Mouse (Mus musculus) liver, embryonic 14.5 days (tissue): ENCODE measurements around the gene Ugt1a6b. TPM values are rescaled to one million over a fixed set of nuclear protein-coding genes. Genes with fewer than 3 reads are reported as not detected.
"Not testable (repeated sequence)": the region's sequence is repeated elsewhere in the genome, so short reads cannot be mapped to it uniquely, and the experiment has no call there.

Experiments used
- ATAC-seq: fragments of 200-750 bp; cut with Nextera tagmentation; 2 replicates; pipeline ENCODE4 v1.8.0; 2017; ENCODE audit warnings: moderate number of reproducible peaks, mild to moderate bottlenecking, moderate library complexity; ENCODE audit not compliant: insufficient read depth
- DNase-seq, 3 experiments: peaks; one replicate each; pipeline ENCODE4 v3.0.0-alpha.2; 2012 to 2013; ENCODE audit warnings: low read depth in 3 of 3, low spot score in 3 of 3
- H3K27ac ChIP-seq: fragments of 300-500 bp; sonication (generic); 2 replicates; pipeline ENCODE4 v1.5.1; 2014; ENCODE audit warnings: moderate library complexity, mild to moderate bottlenecking, control low read depth, inconsistent platforms
- H3K27me3 ChIP-seq: fragments of 300-500 bp; sonication (generic); 2 replicates; pipeline ENCODE4 v1.6.1; 2014; ENCODE audit warnings: mild to moderate bottlenecking, low read length, moderate library complexity; ENCODE audit not compliant: control insufficient read depth, insufficient read depth
- H3K36me3 ChIP-seq: fragments of 300-500 bp; sonication (generic); replicated peaks from 2 replicates; pipeline ENCODE4 v1.6.1; 2014; ENCODE audit warnings: low read depth; ENCODE audit not compliant: control insufficient read depth, insufficient read depth
- H3K4me1 ChIP-seq, 2 experiments: fragments of 200-500 bp in 1 of 2; fragments of 300-500 bp in 1 of 2; sonication (generic) in 1 of 2; replicated peaks; 2 replicates each; pipeline ENCODE4 v1.6.1; 2012 to 2014; ENCODE audit warnings: antibody characterized with exemption in 1 of 2, inconsistent platforms in 1 of 2, low read length in 1 of 2; ENCODE audit not compliant: control insufficient read depth in 2 of 2, insufficient read depth in 2 of 2
- H3K4me2 ChIP-seq: fragments of 300-500 bp; sonication (generic); 2 replicates; pipeline ENCODE4 v1.6.1; 2014; ENCODE audit warnings: low read depth, mild to moderate bottlenecking, control low read depth, moderate library complexity
- H3K4me3 ChIP-seq, 2 experiments: fragments of 200-500 bp in 1 of 2; fragments of 300-500 bp in 1 of 2; sonication (generic) in 1 of 2; 2 replicates each; pipeline ENCODE4 v1.5.1; 2012 to 2014; ENCODE audit warnings: low read depth in 2 of 2, low read length in 2 of 2, mild to moderate bottlenecking in 2 of 2, control low read depth in 1 of 2, inconsistent platforms in 1 of 2, moderate library complexity in 1 of 2; ENCODE audit not compliant: insufficient read depth in 1 of 2
- H3K9ac ChIP-seq: fragments of 300-500 bp; sonication (generic); replicated peaks from 2 replicates; pipeline ENCODE4 v1.6.1; 2014; ENCODE audit warnings: mild to moderate bottlenecking, control low read depth, moderate library complexity
- H3K9me3 ChIP-seq: fragments of 300-500 bp; sonication (generic); 2 replicates; pipeline ENCODE4 v1.6.1; 2016; ENCODE audit warnings: low read length, mixed read lengths; ENCODE audit not compliant: control insufficient read depth
- CTCF ChIP-seq: IDR thresholded peaks from 2 replicates; pipeline ENCODE4 v1.5.1; 2016; ENCODE audit warnings: antibody characterized with exemption, low read depth, control low read depth
- EP300 ChIP-seq: IDR thresholded peaks from 2 replicates; pipeline ENCODE4 v1.6.1; 2016; ENCODE audit warnings: antibody characterized with exemption, low read depth
- WGBS: fragments of 180-500 bp; shearing (Covaris S2); extraction: QIAGEN DNeasy Blood & Tissue Kit; methylation state at CpG from one replicate; pipeline ENCODE4 v1.1.7; 2014; ENCODE audit not compliant: insufficient replicate concordance; 5-methylcytosine and 5-hydroxymethylcytosine counted together
- polyA plus RNA-seq, 2 experiments: library from polyadenylated mRNA; depleted of rRNA in 1 of 2; stranded (reverse) in 1 of 2; unstranded in 1 of 2; fragments of >200 nt; fragmentation: Nextera tagmentation in 1 of 2; extraction: Ambion mirVana in 1 of 2; gene quantifications; 2 replicates each; pipeline versions ENCODE4 v1.2.1 to v1.2.3; 2012 to 2014

The Ugt1a6b gene
- polyA plus RNA-seq, 2 experiments, result 3.1 to 4.8 TPM

DNA sequence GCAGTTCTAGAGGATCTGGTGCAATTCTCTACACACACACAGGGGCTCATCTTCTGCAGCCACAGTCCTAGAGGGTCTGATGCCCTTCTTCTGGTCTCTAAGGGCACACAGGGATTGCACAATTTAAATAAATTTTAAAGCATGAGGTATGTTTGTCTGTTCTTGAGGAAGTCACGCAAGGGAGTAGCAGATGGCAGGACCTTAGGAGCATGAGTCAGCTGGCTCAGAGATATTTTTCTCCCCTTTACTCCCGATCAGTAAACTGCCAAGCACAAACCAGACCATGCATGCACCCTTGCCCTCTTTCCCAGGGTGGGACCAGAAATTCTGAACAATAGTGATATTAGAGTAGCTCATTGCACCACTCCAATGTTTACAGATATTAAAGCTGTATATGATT lies 55.4 kb downstream of the Ugt1a6b start:
- Histone ChIP-seq H3K9ac (no peak overlapping the region), H3K4me3 (no peak overlapping the region), H3K36me3 (no peaks in the 10 kb centered on the region), H3K27me3 (no peaks in the 10 kb centered on the region), H3K4me1 (no peaks in the 10 kb centered on the region), H3K4me2 (no peak overlapping the region), H3K9me3 (no peaks in the 10 kb centered on the region), H3K27ac (no peak overlapping the region)
- WGBS, result 40% methylated on average over 2 of the region's 2 CpGs
- DNase-seq (no peak), ATAC-seq (no peak)
- no peak for TF ChIP-seq CTCF
- no peak for TF ChIP-seq EP300

DNA sequence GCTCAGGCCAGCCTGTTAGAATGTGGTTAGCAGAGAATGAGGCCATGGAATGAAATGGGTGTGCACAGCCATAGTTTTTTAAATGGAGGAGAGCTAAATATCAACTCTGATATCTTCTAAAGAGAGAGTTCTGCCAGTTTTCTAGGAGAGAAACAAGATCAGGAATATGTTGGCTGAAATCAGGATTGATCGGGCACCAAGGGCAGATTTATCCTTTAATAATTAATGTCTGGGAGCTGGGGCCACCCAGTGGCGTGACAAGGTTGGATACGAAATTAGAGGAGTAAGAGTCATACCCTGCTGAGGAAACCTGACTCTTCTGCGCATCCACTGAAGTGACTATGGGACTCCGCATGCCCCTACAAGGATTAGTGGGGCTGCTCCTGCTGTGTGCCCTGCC lies 62.7 kb downstream of the Ugt1a6b start, which contains the start of gene Ugt1a5:
Ugt1a5 (plus strand) TSS at position 302 of the 400 bp plus-strand sequence.
- ATAC-seq, result no peak
- no peak within 1 kb of the TSS for H3K27ac ChIP-seq
- H3K36me3 ChIP-seq, result no peaks in the 10 kb centered on the region
- no peak within 1 kb of the TSS for H3K4me3 ChIP-seq
- no peaks in the 10 kb centered on the region for H3K9me3 ChIP-seq
- no peaks in the 10 kb centered on the region for H3K4me1 ChIP-seq
- no peak within 1 kb of the TSS for H3K4me2 ChIP-seq
- WGBS, result 66% methylated on average over 5 of the region's 5 CpGs
- DNase-seq, result no peak
- no peak within 1 kb of the TSS for H3K9ac ChIP-seq
- TF ChIP-seq EP300, result no peak
- TF ChIP-seq CTCF, result no peak
- H3K27me3 ChIP-seq, result no peaks in the 10 kb centered on the region

DNA sequence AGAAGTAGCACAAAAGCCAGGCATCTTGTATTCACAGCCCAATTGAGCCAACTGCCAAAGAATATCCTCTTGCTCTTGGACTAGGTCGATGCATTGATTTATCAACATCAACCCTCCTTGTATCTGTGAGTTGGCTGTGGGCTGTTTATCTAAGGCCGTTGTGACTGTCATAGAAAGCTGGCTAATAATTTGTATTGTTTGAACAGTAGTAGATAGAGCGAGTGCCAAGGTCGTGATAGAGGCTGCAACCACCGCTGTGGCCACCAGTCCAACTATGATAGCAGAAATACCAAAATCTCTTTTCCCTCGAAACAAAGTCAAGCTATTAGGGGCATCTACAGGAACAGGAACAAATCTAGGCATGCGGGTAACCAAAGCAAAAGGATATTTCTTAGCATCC lies 69.1 kb downstream of the Ugt1a6b start:
- DNase-seq, result not testable (repeated sequence)

DNA sequence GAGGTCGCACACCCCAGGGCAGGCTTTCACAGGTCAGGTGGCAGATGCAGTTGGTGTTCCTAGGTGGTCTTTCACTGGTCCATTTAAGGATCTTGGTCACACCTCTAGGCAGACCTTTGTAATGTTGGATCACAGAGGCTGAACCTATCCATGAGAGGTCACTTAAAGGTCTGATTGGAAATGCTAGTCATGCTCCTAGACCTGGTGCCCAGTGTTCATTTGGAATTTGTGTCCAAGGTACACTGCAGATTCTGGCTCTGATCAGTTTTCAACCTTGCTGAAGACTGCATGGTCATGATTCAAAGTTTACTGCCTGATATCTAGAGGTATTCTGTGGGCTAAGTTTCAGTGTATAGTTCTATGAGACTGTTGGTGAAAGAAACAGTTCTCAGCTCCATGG lies 76.6 kb downstream of the Ugt1a6b start:
- no peak for DNase-seq
- TF ChIP-seq EP300 (no peak), CTCF (no peak)

More for the DNA sequence above, 69.1 kb downstream of the Ugt1a6b start:
- WGBS, result 67% methylated on average over 5 of the region's 7 CpGs
- H3K27ac ChIP-seq, H3K9me3 ChIP-seq, H3K4me3 ChIP-seq, H3K27me3 ChIP-seq, H3K36me3 ChIP-seq, ATAC-seq, H3K4me2 ChIP-seq, H3K4me1 ChIP-seq, H3K9ac ChIP-seq: not testable (repeated sequence)

DNA sequence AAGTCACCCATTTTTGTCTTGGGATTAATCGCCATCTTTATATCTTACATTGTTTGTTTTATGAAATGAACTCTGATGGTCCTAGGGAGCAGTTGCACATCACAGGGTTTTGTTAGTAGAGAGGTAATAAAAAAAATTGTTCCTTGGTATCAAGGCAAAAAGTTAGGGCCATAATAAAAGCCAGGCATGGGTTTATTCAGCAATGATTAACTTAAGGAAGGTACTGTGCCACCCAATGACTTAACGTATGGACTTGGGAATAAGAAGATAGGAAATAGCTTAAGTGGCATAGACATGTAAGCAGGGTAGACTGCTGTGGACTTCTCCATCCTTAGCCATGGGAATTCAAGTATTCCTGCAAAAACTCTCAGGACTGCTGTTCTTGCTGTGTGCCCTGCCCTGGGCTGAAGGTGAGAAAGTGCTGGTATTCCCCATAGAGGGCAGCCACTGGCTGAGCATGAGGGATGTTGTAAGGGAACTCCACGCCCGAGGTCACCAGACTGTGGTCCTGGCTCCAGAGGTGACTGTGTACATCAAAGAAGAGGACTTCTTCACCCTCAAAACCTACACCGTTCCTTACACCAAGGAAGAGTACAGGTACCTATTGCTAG lies 83.4 kb downstream of the Ugt1a6b start:
- H3K36me3 ChIP-seq, result no peaks in the 10 kb centered on the region
- ATAC-seq, result no peak
- no peak for DNase-seq

More for the DNA sequence above, 76.6 kb downstream of the Ugt1a6b start:
- Histone ChIP-seq H3K36me3 (no peaks in the 10 kb centered on the region), H3K27me3 (no peaks in the 10 kb centered on the region), H3K4me3 (no peak overlapping the region), H3K9me3 (peaks cover 4% of the 10 kb centered on the region), H3K9ac (no peak overlapping the region), H3K4me2 (no peak overlapping the region), H3K4me1 (no peaks in the 10 kb centered on the region), H3K27ac (no peak overlapping the region)
- 82% methylated on average over 1 of the region's 1 CpGs for WGBS
- no peak for ATAC-seq

More for the DNA sequence above, 83.4 kb downstream of the Ugt1a6b start:
- Histone ChIP-seq H3K4me3 (no peak overlapping the region), H3K27ac (no peak overlapping the region), H3K9ac (no peak overlapping the region), H3K4me1 (no peaks in the 10 kb centered on the region), H3K4me2 (no peak overlapping the region), H3K9me3 (no peaks in the 10 kb centered on the region), H3K27me3 (no peaks in the 10 kb centered on the region)
- WGBS, result 66% methylated on average over 5 of the region's 5 CpGs
- TF ChIP-seq EP300 (no peak), CTCF (no peak)
